Mouse (Mus musculus) cerebellum, adult 11-12 months (tissue): ENCODE results near the gene Mark4.

Experiments
- DNase-seq: peaks from one replicate; pipeline ENCODE4 v3.0.0; 2022

The Mark4 gene

DNA sequence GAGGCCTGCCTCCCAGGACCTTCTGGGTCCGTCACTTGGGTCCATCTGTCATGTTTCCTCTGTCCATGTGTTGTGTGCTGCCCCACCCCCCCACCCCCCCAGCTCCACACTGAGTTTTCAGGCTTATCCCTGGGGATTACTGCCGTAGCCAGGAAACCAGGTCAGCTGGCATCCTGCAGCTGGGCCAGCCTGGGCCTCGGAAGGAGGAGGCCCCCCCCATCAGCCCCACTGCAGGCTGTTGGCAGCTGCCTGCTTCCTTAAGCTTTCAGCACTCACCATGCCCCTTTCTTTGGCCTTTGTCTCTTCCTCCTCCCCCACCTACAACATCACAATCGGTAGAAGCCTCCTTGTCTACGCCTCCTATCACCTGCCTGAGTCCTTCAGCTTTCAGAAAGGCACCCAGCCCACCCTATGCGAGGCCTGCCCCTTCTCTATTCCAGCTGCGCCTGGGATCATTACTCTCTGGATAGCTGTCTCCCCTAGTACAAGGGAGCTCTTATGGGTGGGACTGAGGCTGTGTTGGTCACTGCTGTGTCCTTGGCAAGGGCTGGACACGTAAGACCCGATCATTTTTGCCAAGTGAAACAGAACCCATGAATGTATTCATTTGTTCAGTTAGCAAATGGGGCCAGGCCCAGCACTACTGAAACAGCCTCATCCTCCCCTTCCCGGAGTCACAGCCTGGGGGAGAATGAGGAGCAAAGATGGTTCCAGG lies 69.8 kb downstream of the Mark4 start:
- no peak for DNase-seq

DNA sequence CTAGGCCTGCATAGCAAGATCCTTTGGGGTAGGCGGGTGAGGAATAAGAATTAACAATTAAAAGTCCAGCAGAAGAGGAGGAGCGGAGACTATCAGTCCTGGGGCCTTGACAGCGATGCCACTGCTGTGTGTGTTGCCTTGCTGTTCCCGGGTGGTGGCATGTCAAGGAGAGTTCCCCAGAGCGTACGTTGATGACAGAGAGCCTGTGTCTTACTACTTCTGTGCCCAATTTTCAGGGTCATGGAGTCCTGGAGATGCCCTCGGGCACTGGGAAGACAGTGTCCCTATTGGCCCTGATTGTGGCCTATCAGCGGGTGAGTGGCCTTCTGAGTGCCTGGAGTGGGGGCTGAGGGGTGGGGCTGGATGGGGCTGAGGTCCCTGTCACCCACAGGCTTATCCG lies 74.9 kb downstream of the Mark4 start:
- DNase-seq = no peak

DNA sequence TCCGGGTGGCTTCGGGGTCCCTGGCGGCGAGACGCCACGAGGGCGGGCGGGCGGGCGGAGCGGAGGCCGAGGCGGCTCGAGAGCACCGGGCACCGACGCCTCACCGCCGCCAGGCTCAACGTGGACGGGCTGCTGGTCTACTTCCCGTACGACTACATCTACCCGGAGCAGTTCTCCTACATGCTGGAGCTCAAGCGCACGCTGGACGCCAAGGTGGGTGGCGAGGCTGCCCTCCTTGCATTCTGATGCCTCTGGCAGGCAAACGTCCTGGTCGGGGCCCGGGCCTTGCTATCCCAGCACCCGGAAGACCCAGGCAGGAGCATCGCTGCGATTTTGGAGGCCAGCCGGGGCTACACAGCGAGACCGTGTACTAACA lies 76.5 kb downstream of the Mark4 start:
- DNase-seq = peak; percentile 45

DNA sequence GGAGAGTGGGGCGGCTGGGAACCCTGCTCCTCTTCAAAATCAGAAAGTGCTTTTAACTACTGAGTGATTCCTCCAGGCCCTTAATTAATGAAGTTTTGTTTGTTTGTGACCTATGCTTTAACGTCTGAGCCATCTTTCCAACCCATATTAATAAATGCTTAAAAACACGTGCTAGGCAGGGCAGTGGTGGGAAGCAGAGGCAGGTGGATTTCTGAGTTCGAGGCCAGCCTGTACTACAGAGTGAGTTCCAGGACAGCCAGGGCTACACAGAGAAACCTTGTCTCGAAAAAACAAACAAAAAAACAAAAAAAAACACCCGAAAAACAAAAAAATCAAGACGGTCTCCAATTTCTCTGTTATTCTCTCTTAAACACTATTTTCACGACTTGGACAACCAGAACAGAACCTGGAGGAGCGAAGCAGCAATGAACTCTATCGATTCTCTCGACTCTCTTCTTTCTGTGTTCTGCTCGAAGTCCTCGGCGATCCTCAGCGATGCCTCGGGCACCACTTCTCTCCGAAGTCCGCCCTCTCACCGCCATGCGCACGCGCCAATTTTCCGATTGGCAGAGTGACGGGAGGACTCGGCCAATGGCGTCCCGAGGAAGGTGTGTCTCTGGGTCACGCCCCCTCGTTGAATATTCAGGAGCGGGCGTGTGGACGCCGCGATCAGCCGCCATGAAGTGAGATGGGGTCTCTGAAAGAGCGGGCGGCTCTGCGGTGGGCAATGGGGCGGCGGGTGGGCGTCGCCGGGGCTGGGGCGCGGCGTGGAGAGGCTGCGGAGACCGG lies 77.0 kb downstream of the Mark4 start, which contains the start of gene Ercc2:
Gene Ercc2, plus strand, starts transcription at position 634 of the 789 bp plus-strand sequence.
- DNase-seq = peak; percentile 97

DNA sequence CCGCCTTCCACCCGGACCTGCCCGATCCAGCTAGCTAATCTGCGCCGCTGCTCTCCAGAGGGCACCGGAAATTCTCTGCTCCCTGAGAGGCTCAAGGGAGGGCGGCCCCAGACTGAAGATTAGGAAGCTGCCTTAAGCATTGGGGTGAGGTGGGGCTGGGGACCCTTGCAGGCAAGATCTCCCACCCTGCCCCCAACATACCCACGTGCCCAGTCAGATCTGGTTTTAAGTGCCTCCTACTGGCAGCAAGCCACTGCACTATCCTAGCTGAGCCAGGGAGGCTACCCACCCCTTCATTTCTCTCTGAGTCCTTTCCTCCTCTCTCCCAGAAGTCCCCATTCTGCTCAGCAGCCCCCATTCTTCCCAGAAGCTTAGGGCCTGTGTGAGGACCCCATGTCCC lies 80.6 kb downstream of the Mark4 start:
- DNase-seq = no peak

DNA sequence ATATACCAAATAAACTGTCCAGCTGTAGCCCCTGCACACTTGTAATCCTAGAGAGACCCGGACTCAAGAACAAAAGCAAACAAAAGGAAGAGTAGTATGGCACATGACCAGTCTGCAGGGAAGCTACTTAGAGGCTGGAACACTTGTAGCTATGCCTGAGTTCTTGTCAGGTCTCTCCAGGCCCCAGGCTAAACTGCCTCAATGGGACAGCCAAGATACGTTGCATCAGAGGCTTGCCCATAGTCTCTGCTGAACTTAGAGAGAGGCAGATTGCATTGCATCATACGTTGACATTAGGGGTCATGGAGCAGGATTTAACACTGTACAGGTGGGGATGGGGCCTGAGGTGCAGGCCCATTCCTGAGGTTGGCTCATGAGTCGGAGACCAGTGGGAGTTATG lies 82.6 kb downstream of the Mark4 start:
- DNase-seq = no peak

DNA sequence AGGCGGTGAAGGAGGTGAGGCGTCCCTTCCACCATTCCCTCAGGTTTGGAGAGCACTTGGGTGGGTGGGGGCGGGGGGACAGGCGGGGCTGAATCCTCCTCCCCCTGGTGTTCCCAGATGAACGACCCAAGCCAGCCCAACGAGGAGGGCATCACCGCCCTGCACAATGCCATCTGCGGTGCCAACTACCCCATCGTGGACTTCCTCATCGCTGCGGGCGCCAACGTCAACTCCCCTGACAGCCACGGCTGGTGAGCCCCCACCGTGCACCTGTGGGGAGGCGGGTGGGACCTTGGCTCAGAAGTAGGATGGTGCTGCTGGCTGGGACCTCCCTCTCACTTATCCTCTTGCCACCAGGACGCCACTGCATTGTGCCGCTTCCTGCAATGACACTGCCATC lies 83.3 kb downstream of the Mark4 start:
- no peak for DNase-seq
